Mouse (Mus musculus) lung, embryonic 15.5 days (tissue): ENCODE results near the gene Ralgapa1. TPM values are rescaled to one million over a fixed set of nuclear protein-coding genes. Genes with fewer than 3 reads are reported as not detected.
A peak's percentile ranks its signal among the peaks of the same experiment; 100 is the strongest.
"Not testable (repeated sequence)": the region's sequence is repeated elsewhere in the genome, so short reads cannot be mapped to it uniquely, and the experiment has no call there.

Experiments used
- ATAC-seq: fragments of 200-750 bp; cut with Nextera tagmentation; 2 replicates; pipeline ENCODE4 v1.8.0; 2017; ENCODE audit warnings: moderate number of reproducible peaks, borderline replicate concordance; ENCODE audit not compliant: low FRiP score, low TSS enrichment; ENCODE audit errors: extremely low read depth
- H3K27ac ChIP-seq: fragments of 300-500 bp; sonication (generic); 2 replicates; pipeline ENCODE4 v1.5.1; 2015; ENCODE audit warnings: moderate library complexity, mild to moderate bottlenecking, inconsistent platforms
- H3K27me3 ChIP-seq: fragments of 300-500 bp; sonication (generic); 2 replicates; pipeline ENCODE4 v1.6.1; 2015; ENCODE audit warnings: inconsistent platforms
- H3K36me3 ChIP-seq: fragments of 300-500 bp; sonication (generic); 2 replicates; pipeline ENCODE4 v1.6.1; 2015; ENCODE audit warnings: inconsistent platforms
- H3K4me1 ChIP-seq: fragments of 300-500 bp; sonication (generic); 2 replicates; pipeline ENCODE4 v1.6.1; 2015; ENCODE audit warnings: inconsistent platforms
- H3K4me2 ChIP-seq: fragments of 300-500 bp; sonication (generic); 2 replicates; pipeline ENCODE4 v1.6.1; 2015; ENCODE audit warnings: inconsistent platforms, mild to moderate bottlenecking, moderate library complexity
- H3K4me3 ChIP-seq: fragments of 300-500 bp; sonication (generic); 2 replicates; pipeline ENCODE4 v1.5.1; 2015; ENCODE audit warnings: mild to moderate bottlenecking, inconsistent platforms
- H3K9ac ChIP-seq: fragments of 300-500 bp; sonication (generic); 2 replicates; pipeline ENCODE4 v1.6.1; 2015; ENCODE audit warnings: inconsistent platforms
- H3K9me3 ChIP-seq: fragments of 300-500 bp; sonication (generic); 2 replicates; pipeline ENCODE4 v1.6.1; 2016; ENCODE audit warnings: inconsistent platforms
- WGBS: fragments of 180-500 bp; shearing (Covaris S2); methylation state at CpG from one replicate; pipeline ENCODE4 v1.1.7; 2015; 5-methylcytosine and 5-hydroxymethylcytosine counted together
- microRNA-seq: library from miRNA; unstranded; fragments of <30 nt; microRNA quantifications from one replicate; pipeline ENCODE4, GENCODE M21; 2016
- polyA plus RNA-seq: library from polyadenylated mRNA; unstranded; fragments of >200 nt; fragmentation: Nextera tagmentation; extraction: Ambion mirVana; gene quantifications from 2 replicates; pipeline ENCODE4 v1.2.1, GENCODE M21; 2015

Ralgapa1 gene
- polyA plus RNA-seq, 1 experiment from 2014 or later, result 18.2 TPM

DNA sequence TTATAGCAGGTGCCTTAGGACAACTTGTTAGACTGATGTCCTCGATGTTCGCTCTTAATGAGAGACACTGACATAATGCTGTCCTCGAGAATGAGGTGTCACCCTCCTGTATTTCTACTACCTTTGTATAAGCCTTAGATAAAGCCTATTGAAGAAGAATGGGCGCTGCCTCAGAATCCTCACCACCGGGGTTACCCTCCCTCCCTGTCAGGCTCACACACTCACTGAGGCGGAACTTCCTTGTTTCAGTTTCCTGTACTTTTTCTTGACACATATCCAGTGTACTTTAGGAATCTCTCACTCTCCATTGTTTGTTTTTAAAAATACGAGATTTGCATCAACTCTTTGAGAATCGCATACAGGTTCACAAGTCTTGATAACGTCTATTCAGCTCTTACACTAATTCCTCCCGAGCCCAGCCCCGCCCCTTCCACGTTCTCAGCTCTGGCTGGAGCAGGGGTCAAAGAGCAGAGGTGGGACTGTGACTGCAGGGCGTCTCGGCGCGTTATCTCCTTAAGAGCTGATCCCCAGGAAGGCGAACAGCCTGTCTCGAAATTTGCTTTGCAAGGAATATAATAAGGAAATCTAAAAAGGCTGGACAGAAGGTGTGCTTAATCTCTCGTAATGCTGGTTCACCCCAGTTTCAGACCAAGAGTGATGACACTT is 260.8 kb downstream of the Ralgapa1 start:
- H3K9ac ChIP-seq, result no peak overlapping the region
- 11% methylated on average over 19 of the region's 19 CpGs for WGBS
- ATAC-seq, result no peak

DNA sequence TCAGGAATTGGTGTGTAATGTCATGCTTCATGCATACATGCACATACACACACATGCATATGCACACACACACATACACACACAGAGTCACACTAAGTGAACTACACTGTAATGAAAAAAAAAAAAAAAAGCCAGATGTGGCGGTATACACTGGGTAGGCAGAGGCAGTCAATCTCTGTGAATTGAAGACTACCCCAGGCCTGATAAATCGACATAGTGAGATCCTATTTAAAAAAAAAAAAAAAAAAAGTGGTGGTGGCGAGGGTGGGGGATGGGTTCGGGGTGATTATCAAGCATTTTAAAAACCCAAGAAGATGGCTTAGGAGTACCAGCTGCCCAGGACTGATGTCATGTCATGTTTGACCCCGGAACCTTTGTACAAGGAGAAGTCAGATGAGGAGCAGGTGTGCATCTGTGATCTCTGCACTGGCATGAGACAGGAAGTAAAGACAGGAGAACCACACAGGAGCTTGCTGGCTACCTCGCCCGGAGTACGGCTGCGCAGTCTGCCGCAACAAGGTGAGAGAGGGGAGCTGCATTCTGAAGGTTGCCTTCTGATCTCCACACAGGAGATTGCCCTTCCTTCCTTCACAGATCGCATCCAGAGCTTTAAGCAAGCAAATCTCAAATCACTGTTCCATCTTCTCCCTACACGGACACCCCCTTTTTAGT is 261.6 kb downstream of the Ralgapa1 start:
- Histone ChIP-seq H3K27me3 (no peaks in the 10 kb centered on the region), H3K9ac (no peak overlapping the region), H3K27ac (no peak overlapping the region), H3K4me3 (no peak overlapping the region), H3K4me1 (no peaks in the 10 kb centered on the region), H3K36me3 (no peaks in the 10 kb centered on the region), H3K9me3 (no peaks in the 10 kb centered on the region), H3K4me2 (no peak overlapping the region)
- no peak for ATAC-seq
- 86% methylated on average over 12 of the region's 12 CpGs for WGBS

More for the DNA sequence above, 260.8 kb downstream of the Ralgapa1 start:
- no peaks in the 10 kb centered on the region for H3K4me1 ChIP-seq
- no peaks in the 10 kb centered on the region for H3K36me3 ChIP-seq
- no peaks in the 10 kb centered on the region for H3K27me3 ChIP-seq
- peak overlapping the region; percentile 36 for H3K4me3 ChIP-seq
- no peak overlapping the region for H3K27ac ChIP-seq
- peak overlapping the region; percentile 58 for H3K4me2 ChIP-seq
- H3K9me3 ChIP-seq, result no peaks in the 10 kb centered on the region

DNA sequence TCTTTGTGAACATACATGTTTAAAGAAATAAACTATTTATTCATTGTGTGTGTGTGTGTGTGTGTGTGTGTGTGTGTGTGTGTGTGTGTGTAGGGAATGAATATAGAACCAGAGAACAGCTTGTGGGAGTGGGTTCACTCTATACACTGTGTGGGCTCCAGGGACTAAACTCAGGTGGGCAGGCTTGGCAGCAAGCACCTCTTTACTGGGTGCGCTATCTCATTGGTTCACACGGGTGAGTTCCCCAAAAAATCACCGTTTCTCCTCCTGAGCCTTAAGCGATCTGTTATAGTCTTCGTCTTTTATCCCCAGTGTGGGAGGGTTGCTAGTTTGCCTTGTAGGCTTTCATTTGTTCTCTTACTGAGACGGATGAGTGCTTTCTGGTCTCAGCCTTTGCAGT is 263.1 kb downstream of the Ralgapa1 start:
- Histone ChIP-seq H3K4me1 (no peaks in the 10 kb centered on the region), H3K9me3 (no peaks in the 10 kb centered on the region), H3K27me3 (no peaks in the 10 kb centered on the region), H3K4me3 (no peak overlapping the region), H3K4me2 (no peak overlapping the region), H3K9ac (no peak overlapping the region), H3K27ac (no peak overlapping the region), H3K36me3 (no peaks in the 10 kb centered on the region)
- 75% methylated on average over 6 of the region's 6 CpGs for WGBS
- ATAC-seq, result no peak

- H3K9ac ChIP-seq, H3K4me1 ChIP-seq, H3K4me2 ChIP-seq, H3K27me3 ChIP-seq, H3K27ac ChIP-seq, H3K36me3 ChIP-seq, H3K4me3 ChIP-seq, ATAC-seq, H3K9me3 ChIP-seq: not testable (repeated sequence)
- 70% methylated on average over 6 of the region's 6 CpGs for WGBS
Measured at GRCm38 (mm10) chr12:55554901-55555300, 266.1 kb downstream of the Ralgapa1 start.

Small RNA genes lying within 50 kb of the gene (microRNA-seq; reads per million reads assigned to microRNA genes)
- gene Gm23394, result 1.5 reads per million

Other genes starting within 250 kb of the Ralgapa1 start
- 0.39 TPM in 1 of 2 replicates, not detected in the other for gene Insm2, start 221.7 kb downstream of the Ralgapa1 start, polyA plus RNA-seq
- gene Brms1l, start 15.2 kb upstream of the Ralgapa1 start, polyA plus RNA-seq, result 48.9 and 49.1 TPM in 2 replicates